Mouse (Mus musculus): Measurements from ENCODE around the gene Gnai3.

- TF ChIP-seq GABPA (IDR thresholded peaks at IDR 0.05; ENCODE audit: insufficient replicate concordance, low read depth, low read length) = no peak
- TF ChIP-seq POLR2A (IDR thresholded peaks at IDR 0.05; ENCODE audit: low read depth, low read length) = no peak
- no peak for TF ChIP-seq CTCF (conservative IDR thresholded peaks at IDR 0.05 in 1 of 2, IDR thresholded peaks at IDR 0.05 in 1 of 2; ENCODE audit: low read depth in 2 of 2, low read length in 2 of 2)
- no peak for TF ChIP-seq USF2 (conservative IDR thresholded peaks at IDR 0.05; ENCODE audit: low read depth, low read length)
- TF ChIP-seq UBTF (IDR thresholded peaks at IDR 0.05; ENCODE audit: low read depth, low read length) = no peak
- no peak for TF ChIP-seq ZNF384 (IDR thresholded peaks at IDR 0.05; ENCODE audit: low read depth, low read length)
- TF ChIP-seq MEF2A (IDR thresholded peaks at IDR 0.05; ENCODE audit: borderline replicate concordance, low read depth, low read length) = no peak
Measured at GRCm38 (mm10) chr3:108132484-108132883, 13.5 kb downstream of the Gnai3 start.
